Mouse (Mus musculus): Measurements from ENCODE around the gene Csde1. TPM values are rescaled to one million over a fixed set of nuclear protein-coding genes. Genes with fewer than 3 reads are reported as not detected.

The Csde1 gene
- 225 and 272 TPM in 2 replicates for total RNA-seq (2014; fragmentation: Nextera tagmentation)
- total RNA-seq (2017): 502 and 648 TPM in 2 replicates

DNA sequence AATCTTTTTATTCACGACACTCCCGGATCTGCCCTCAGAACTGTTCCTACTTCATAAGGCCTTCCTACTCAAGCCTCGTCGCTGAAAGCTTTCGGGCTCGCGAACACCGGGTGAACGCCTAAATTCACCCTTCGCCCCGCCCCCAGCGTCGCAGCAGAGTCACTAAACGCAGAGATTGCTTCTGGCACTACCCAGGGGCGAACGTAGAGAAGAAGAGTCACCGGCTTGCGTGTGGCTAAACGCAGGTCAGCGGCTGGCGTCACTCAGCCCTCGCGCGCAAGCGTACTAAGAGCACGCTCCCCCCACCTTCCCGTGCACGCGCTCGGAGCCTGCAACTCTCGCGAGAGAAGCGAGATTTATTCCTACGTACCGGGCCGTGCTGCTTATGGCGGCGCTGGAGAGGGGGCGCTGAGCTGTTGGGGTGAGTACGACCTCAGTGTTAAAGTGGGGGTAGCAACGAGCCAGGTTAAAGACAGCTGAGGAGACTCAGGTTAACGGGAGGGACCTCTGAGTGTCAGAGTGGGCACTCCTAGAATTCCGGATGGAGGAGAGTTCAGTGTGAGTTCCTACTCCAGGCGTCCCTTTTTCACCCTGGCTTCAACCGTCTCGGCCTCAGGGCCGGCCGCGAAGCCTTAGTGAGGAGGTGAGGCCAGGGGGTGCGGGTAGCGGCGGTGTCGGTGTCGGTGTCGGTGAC is at the start of gene Csde1:
Gene Csde1 (plus strand): TSS at position 178 of the 694 bp plus-strand sequence.
- peak; percentile 94 for ATAC-seq (replicated peaks; ENCODE audit: low FRiP score, low TSS enrichment, poor library complexity, severe bottlenecking)

DNA sequence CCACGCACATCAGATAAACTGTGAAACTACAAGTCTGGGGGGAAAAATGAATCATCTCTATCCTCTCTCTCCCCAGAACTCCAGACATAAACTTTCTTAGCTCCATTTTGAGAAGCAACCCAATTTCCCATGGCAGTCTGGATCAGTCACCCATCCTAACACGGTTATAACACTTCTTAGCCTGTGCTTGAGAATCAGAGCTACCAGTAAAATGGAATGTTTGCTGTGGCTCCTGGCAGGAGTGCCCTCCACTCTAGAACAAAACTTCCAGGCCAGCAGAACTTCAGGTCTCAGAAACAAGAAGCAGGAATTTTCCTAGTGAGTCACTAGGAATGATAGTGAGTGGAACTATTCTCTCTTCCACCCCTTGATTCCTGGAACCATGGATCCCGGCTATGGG is 49.7 kb upstream of the Csde1 start:
- no peak for ATAC-seq (replicated peaks; ENCODE audit: low FRiP score, low TSS enrichment, poor library complexity, severe bottlenecking)

DNA sequence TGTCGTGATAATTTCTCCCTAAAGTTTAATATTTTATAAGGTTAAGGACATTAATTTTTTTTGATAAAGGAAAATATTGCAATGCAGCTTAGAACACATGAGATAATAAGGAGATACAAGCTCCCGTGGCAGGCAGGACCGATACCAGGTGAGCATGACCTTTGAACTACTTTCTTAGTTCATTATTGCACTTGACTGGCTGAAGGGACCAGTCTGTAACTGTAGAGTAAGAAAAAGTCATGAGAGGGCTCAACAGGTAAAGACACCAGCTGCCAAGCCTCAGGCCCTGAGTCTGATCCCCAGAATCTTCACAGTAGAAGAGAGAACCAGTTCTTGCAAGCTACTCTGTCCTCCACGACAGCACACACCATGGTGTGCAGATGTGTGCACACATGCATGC is 43.3 kb upstream of the Csde1 start:
- ATAC-seq (replicated peaks; ENCODE audit: low FRiP score, low TSS enrichment, poor library complexity, severe bottlenecking): no peak

DNA sequence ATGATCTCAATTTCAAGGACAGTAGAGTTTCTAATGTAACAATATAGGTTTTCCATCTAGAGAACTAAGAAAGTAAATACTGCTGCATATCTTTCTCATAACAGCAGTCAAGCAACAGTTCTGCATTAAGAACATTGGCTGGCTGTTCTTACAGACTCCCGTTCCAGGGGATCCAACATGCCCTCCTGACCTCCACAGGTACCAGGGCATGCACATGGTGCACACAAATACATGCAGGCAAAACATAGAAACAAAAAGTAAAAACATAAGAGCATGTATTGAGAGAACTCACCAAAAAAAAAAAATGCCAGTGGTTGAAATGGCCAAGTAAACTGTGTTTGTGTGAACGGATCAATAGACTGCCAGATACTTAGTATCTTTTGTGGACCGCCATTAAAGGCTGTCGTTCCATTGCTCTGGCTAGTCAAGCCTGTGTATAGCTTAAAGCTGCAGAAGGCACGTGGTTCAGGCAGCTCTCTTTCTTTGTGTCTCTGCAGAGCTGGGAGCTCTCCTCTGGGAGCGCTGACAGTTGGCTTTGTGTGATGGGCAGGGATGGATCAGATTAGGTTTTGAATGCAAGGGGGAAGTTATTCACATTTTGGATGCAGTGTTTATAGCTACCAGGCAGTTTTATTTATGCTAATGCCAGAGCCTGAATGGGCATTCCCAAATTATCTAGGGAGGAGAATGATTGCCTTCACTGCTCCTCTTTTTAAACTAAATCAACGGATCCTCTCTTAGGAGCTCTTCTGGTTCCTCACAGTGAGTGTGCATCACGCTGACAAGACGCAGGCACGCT is 40.5 kb upstream of the Csde1 start:
- ATAC-seq (replicated peaks; ENCODE audit: low FRiP score, low TSS enrichment, poor library complexity, severe bottlenecking): no peak

DNA sequence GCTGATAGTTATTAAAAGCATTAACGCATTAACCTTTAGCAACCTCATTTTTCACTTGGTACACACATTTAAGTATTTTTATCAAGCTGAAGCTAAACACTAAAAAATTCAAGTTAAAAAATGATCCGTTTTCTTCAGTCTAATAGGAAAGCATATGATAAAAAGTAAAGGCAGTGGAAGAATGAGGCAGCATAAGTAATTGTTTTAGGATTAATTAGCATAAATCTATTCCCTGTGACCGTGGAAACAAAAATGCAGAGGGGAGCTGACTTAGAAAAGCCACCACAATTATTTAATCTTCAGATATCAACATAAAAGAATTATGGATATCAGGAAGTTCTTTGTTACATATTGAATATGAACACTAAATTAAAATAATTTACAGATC is 39.9 kb upstream of the Csde1 start:
- ATAC-seq (replicated peaks; ENCODE audit: low FRiP score, low TSS enrichment, poor library complexity, severe bottlenecking): no peak

DNA sequence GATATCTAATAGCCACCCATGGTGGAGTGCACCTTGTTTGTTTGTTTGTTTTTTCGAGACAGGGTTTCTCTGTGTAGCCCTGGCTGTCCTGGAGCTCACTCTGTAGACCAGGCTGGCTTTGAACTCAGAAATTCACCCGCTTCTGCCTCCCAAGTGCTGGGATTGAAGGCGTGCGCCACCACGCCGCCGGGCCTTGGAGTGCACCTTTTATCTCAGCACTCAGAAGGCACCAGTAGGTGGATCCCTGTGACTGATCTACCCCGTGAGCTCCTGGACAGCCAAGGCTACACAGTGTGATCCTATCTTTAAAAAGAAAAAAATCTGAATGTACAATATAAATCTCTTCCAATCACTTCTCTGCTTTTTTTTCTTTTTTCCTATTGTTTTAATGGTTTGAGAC is 29.2 kb upstream of the Csde1 start:
- ATAC-seq (replicated peaks; ENCODE audit: low FRiP score, low TSS enrichment, poor library complexity, severe bottlenecking): no peak

DNA sequence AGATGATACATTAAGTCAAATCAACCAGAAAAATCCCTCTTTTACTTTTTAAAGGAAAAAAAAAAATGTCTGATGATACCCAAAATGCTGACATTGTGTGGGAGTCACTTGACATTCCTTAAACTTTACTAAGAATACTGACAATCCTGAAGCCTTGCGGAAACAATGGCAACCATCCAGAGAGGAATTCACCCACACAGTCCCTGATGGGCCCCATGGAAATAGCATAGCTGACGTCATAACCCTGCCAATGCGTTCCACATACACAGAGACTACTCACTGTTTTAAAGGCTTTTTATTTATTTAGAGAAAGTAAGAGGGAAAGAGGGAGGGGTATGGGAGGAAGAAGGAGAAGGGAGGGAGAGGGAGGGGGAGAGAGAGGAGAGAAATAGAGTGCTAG is 27.3 kb upstream of the Csde1 start:
- no peak for ATAC-seq (replicated peaks; ENCODE audit: low FRiP score, low TSS enrichment, poor library complexity, severe bottlenecking)

DNA sequence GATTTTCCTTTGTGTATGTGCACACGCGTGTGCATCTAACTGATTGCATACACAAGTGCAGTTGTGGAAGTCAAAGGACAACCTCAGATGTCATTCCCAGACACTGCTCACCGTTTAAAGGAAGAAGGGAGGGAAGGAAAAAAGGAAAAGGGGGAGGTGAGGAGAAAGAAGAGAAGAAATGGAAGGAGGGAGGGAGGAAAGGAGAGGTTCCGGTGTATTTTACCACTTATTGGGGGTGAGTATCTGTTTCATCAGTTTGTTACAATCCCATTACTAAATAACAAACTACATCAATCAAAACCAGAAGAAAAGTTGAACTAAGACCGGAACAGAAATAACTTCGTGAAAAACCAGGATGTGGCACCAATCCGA is 25.0 kb upstream of the Csde1 start:
- ATAC-seq (replicated peaks; ENCODE audit: low FRiP score, low TSS enrichment, poor library complexity, severe bottlenecking): no peak

DNA sequence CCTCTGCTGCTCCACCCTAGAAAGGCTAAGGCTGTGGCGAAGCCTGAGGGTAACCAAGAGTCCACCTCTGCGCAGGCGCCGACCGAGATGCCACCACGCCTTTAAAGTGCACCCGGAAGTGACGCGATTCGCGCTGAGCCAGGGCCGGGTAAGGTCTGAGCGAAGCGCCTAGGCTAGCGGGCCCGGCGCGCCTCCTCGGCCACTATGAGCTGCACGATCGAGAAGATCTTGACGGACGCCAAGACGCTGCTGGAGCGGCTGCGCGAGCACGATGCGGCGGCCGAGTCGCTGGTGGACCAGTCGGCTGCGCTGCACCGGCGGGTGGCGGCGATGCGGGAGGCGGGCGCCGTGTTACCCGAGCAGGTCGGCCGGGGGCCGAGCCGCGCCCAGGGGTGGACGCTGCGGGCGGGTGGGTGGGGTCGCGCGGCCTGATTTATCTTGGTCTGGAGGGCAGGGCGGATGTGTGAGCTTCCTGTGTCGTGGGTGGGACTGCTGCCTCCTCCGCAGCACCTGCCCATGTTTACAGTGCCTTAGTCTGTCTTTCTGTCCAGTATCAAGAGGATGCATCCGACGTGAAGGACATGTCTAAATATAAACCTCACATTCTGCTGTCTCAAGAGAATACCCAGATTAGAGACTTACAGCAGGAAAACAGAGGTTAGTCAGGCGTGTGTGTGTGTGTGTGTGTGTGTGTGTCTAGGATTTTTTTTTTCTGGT is 24.5 kb upstream of the Csde1 start, which contains the start of gene Sike1:
Gene Sike1 (plus strand): TSS at position 104 of the 717 bp plus-strand sequence.
- peak; percentile 95 for ATAC-seq (replicated peaks; ENCODE audit: low FRiP score, low TSS enrichment, poor library complexity, severe bottlenecking)

DNA sequence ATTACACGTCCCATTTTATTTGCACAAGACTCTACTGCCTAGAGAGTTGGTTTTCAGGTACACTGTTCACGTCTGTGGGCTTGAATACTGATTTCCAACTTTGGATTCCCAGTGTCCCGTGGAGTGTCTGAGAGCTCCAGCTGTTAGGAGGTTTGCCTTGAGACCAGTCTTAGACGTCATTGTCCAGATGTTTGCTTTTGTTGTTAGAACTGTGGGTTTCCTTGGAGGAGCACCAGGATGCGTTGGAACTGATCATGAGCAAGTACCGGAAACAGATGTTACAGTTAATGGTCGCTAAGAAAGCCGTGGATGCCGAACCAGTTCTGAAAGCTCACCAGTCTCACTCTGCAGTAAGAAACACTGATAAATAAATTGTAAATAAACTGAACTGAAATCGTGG is 23.2 kb upstream of the Csde1 start:
- ATAC-seq (replicated peaks; ENCODE audit: low FRiP score, low TSS enrichment, poor library complexity, severe bottlenecking): no peak

DNA sequence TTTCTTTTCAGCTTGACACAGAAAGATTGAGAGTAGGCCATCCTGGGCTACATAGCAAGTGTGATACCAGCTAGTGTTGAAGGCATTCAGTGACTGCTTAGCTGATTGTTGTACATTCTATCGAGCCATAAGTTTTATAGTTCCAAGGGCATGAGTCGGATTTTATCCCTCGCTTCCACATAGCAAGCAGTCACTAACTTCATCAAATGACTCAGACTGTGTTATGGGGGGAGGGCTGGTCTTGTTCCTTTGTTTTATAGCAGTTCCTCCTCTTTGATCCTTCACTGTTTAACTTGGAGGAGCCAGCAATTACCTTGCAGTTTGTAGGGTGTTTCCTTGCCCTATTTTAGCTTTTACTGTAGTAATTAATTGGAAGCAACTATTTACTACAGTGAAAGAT is 22.6 kb upstream of the Csde1 start:
- no peak for ATAC-seq (replicated peaks; ENCODE audit: low FRiP score, low TSS enrichment, poor library complexity, severe bottlenecking)

DNA sequence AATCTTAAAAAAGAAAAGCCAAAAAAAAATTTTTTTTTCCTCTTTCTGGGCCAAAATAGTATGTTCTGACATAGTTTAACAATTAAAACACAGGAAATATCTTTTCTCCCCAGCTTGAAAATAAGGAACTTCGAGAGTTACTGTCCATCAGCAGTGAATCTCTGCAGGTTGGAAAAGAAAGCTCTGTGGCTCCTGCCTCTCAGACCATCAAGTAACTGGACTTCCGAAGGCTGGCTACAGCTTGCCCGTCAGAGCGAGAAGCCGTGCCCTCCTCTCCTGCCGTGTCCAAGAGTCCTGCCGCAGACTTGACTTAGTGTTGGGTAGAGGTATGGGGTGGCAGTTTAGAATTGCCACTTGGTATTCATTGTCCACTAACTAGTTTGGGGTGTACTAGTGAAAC is 18.6 kb upstream of the Csde1 start:
- ATAC-seq (replicated peaks; ENCODE audit: low FRiP score, low TSS enrichment, poor library complexity, severe bottlenecking): no peak

DNA sequence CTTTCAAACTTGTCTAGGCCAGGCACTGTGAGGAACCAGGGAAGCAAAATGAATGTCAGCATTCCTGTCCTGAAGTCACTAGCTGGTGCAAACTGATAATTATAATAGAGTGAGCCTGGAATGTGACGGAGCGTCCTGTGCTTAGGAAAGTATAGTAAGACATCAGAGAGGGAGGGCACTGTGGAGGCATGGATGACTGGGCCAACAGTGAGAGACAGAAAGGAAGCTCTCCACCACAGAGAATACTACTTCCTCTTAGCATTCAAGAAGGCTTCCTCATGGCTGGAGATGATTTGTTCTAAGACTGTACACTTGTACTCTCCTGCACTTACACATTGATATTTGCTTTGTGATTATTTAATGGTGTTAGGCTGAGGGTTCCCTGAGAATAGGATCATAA is 2.9 kb upstream of the Csde1 start:
- no peak for ATAC-seq (replicated peaks; ENCODE audit: low FRiP score, low TSS enrichment, poor library complexity, severe bottlenecking)

DNA sequence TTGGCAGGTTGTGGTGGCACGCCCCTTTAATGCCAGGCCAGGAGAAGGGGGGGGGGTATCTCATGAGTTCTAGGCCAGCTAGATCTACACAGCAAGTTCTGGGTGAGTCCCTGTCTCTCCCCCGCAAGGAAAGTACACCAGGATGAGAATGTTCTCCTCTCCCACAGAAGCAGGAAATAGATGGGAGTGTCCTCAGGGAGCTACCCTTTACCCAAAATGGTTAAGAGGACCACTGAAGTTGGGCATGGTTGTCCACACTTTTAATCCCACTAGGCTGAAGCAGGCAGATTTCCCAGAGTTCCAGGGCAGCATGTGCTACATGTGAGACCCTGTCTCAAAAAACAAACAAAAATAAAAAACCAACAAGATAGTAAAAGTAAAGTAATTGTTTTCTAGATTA is 764 bp upstream of the Csde1 start:
- ATAC-seq (replicated peaks; ENCODE audit: low FRiP score, low TSS enrichment, poor library complexity, severe bottlenecking): no peak

DNA sequence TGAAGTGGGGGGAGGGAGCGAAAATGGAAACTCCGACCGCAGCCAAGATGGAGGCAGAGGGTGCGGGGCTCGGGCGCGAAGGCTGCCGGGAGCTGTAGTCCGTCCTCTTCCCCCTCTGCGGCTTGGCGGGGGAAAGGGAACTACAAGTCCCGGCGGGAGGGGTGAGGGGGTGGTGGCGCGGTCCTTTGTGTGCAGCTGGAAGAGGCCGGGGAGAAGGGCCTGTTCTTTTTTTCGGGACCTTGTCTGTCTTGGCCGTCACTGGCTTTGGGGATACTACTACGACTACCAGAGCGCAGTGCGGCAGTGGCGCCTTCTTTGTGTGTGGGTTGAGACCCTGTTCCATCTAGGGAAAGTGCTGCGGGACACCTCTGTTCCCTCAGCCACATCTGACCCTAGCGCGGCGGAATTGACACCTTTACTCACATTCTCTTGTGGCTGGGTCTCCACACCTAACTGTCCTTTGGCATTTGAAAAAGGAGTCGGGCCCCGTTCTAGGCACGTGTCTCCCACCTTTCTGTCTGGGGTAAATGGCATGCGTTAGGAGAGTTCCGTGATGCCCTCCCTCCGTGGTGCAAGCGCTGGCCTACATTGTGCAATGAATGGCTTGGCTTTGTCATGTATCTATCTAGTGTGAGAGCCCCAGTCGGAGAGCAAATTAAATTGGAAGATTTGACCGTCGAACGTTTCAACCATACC is 865 bp downstream of the Csde1 start:
- peak; percentile 87 for ATAC-seq (replicated peaks; ENCODE audit: low FRiP score, low TSS enrichment, poor library complexity, severe bottlenecking)

DNA sequence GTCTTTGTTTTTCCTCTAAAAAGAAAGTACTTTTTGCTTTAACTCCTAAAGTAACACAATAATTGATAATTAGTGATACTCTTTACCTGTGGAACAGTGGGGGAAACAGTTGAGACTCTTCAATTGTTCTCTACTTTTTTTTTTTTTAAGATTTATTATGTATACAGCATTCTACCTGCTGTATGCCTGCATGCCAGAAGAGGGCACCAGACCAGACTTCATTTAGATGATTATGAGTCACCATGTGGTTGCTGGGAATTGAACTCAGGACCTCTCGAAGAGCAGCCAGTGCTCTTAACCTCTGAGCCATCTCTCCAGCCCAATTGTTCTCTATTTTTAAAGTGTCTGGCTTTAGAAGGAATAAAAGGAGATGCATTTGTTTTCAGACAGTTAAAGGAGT is 5.9 kb downstream of the Csde1 start:
- ATAC-seq (replicated peaks; ENCODE audit: low FRiP score, low TSS enrichment, poor library complexity, severe bottlenecking): 0 out of 2 replicates have a peak, but pooled peaks have one; percentile 46

DNA sequence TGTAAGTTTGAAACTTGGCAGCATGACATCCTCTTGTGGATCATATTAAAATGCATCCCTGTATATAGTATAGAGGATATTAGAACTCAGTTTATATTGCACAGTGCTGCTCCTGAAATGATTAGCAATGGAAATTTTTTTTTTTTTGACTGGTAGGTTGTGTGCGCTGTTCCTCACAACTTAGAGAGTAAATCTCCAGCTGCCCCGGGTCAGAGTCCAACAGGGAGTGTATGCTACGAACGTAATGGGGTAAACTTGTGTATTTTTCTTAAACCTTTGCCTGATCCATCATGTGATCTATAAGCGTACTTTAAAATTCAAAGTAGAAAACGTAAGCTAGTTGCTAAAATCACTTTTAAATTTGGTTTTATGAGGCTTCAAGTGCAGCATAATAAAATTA is 20.1 kb downstream of the Csde1 start:
- no peak for ATAC-seq (replicated peaks; ENCODE audit: low FRiP score, low TSS enrichment, poor library complexity, severe bottlenecking)

DNA sequence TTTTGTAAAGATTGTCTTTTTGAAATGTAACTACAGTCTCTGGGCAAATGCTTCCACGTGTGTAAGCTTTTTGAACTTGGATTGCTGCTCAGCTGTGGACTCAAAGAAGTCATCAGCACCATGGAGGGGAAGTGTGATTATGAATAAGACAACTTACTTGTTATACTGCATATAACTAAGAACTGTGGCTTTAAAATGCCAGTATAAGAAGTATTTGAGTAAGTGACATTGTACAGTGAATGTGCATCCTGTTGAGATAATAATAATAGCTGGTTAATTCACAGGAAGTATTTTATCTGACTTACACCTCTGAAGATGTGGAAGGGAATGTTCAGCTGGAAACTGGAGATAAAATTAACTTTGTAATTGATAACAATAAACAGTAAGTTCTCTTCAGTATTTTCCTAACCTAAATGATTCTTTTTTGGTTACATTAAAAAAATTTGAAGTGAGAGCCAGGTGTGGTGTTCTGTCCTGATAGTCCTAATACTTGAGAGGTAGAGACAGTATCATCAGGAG is 20.7 kb downstream of the Csde1 start:
- no peak; the same call in 1 of the 2 replicates for ATAC-seq (replicated peaks; ENCODE audit: low FRiP score, low TSS enrichment, poor library complexity, severe bottlenecking)

DNA sequence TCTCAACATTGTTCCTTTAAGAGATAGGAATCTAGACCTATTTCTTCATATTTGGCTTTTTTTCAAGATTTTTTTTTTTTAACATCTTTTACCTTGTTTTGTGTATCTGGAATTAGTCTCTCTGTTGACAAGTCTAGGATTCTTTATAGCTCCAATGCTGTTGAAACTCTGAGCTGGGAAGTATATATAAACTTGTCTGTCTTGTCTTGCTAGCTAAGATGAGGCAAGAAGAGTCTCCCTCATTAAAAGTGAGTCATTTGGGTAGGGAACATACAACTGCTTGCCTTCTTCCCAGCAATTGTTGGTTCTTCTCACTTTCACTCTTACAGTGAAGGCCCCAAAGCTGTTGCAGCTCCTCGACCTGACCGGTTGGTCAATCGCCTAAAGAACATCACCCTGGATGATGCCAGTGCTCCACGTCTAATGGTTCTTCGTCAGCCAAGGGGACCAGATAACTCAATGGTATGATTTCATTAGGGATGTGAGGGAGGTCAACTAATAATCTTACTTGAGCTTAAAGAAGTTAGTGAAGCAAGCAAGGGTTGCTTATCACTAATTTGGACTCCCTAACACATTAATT is 35.9 kb downstream of the Csde1 start:
- no peak for ATAC-seq (replicated peaks; ENCODE audit: low FRiP score, low TSS enrichment, poor library complexity, severe bottlenecking)
